Mouse (Mus musculus) liver, embryonic 14.5 days (tissue): ENCODE data around the gene Olfr912. TPM values are rescaled to one million over a fixed set of nuclear protein-coding genes. Genes with fewer than 3 reads are reported as not detected.

Experiments used
- ATAC-seq: fragments of 200-750 bp; cut with Nextera tagmentation; 2 replicates; pipeline ENCODE4 v1.8.0; 2017; ENCODE audit warnings: moderate number of reproducible peaks, mild to moderate bottlenecking, moderate library complexity; ENCODE audit not compliant: insufficient read depth
- DNase-seq, 3 experiments: peaks; one replicate each; pipeline ENCODE4 v3.0.0-alpha.2; 2012 to 2013; ENCODE audit warnings: low read depth in 3 of 3, low spot score in 3 of 3
- H3K27ac ChIP-seq: fragments of 300-500 bp; sonication (generic); 2 replicates; pipeline ENCODE4 v1.5.1; 2014; ENCODE audit warnings: moderate library complexity, mild to moderate bottlenecking, control low read depth, inconsistent platforms
- H3K27me3 ChIP-seq: fragments of 300-500 bp; sonication (generic); 2 replicates; pipeline ENCODE4 v1.6.1; 2014; ENCODE audit warnings: mild to moderate bottlenecking, low read length, moderate library complexity; ENCODE audit not compliant: control insufficient read depth, insufficient read depth
- H3K36me3 ChIP-seq: fragments of 300-500 bp; sonication (generic); replicated peaks from 2 replicates; pipeline ENCODE4 v1.6.1; 2014; ENCODE audit warnings: low read depth; ENCODE audit not compliant: control insufficient read depth, insufficient read depth
- H3K4me1 ChIP-seq, 2 experiments: fragments of 200-500 bp in 1 of 2; fragments of 300-500 bp in 1 of 2; sonication (generic) in 1 of 2; replicated peaks; 2 replicates each; pipeline ENCODE4 v1.6.1; 2012 to 2014; ENCODE audit warnings: antibody characterized with exemption in 1 of 2, inconsistent platforms in 1 of 2, low read length in 1 of 2; ENCODE audit not compliant: control insufficient read depth in 2 of 2, insufficient read depth in 2 of 2
- H3K4me2 ChIP-seq: fragments of 300-500 bp; sonication (generic); 2 replicates; pipeline ENCODE4 v1.6.1; 2014; ENCODE audit warnings: low read depth, mild to moderate bottlenecking, control low read depth, moderate library complexity
- H3K4me3 ChIP-seq, 2 experiments: fragments of 200-500 bp in 1 of 2; fragments of 300-500 bp in 1 of 2; sonication (generic) in 1 of 2; 2 replicates each; pipeline ENCODE4 v1.5.1; 2012 to 2014; ENCODE audit warnings: low read depth in 2 of 2, low read length in 2 of 2, mild to moderate bottlenecking in 2 of 2, control low read depth in 1 of 2, inconsistent platforms in 1 of 2, moderate library complexity in 1 of 2; ENCODE audit not compliant: insufficient read depth in 1 of 2
- H3K9ac ChIP-seq: fragments of 300-500 bp; sonication (generic); replicated peaks from 2 replicates; pipeline ENCODE4 v1.6.1; 2014; ENCODE audit warnings: mild to moderate bottlenecking, control low read depth, moderate library complexity
- H3K9me3 ChIP-seq: fragments of 300-500 bp; sonication (generic); 2 replicates; pipeline ENCODE4 v1.6.1; 2016; ENCODE audit warnings: low read length, mixed read lengths; ENCODE audit not compliant: control insufficient read depth
- CTCF ChIP-seq: IDR thresholded peaks from 2 replicates; pipeline ENCODE4 v1.5.1; 2016; ENCODE audit warnings: antibody characterized with exemption, low read depth, control low read depth
- EP300 ChIP-seq: IDR thresholded peaks from 2 replicates; pipeline ENCODE4 v1.6.1; 2016; ENCODE audit warnings: antibody characterized with exemption, low read depth
- WGBS: fragments of 180-500 bp; shearing (Covaris S2); extraction: QIAGEN DNeasy Blood & Tissue Kit; methylation state at CpG from one replicate; pipeline ENCODE4 v1.1.7; 2014; ENCODE audit not compliant: insufficient replicate concordance; 5-methylcytosine and 5-hydroxymethylcytosine counted together
- polyA plus RNA-seq, 2 experiments: library from polyadenylated mRNA; depleted of rRNA in 1 of 2; stranded (reverse) in 1 of 2; unstranded in 1 of 2; fragments of >200 nt; fragmentation: Nextera tagmentation in 1 of 2; extraction: Ambion mirVana in 1 of 2; gene quantifications; 2 replicates each; pipeline versions ENCODE4 v1.2.1 to v1.2.3; 2012 to 2014

Olfr912 gene
- polyA plus RNA-seq (2012; rRNA removed) = not detected in 2 replicates
- polyA plus RNA-seq (2014; fragmentation: Nextera tagmentation; extraction: Ambion mirVana) = not detected in 2 replicates

DNA sequence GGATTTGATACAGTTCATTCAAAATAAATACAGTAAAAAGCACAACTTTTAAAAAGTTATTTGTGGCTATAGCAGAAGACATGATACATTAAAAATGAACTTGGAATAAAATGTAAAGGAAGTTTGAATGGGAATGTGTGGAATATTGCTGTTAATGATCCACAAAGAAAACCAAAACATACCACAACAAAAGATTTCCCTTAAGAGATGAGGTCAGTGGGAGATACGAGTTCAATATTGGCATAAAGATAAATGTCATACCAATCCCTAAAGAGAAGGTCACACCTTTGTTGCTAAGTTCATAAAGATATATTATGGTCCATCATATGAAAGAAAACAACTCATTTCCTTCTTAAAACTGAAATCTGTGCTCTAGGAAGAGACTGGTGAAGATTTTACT, at the start of gene Olfr912:
Gene Olfr912, plus strand, starts transcription at position 301 of the 400 bp plus-strand sequence.
- H3K9me3 ChIP-seq = no peaks in the 10 kb centered on the region

GRCm38 (mm10) chr9:38537549-38537948, 42.4 kb upstream of the Olfr912 start, which contains the start of gene Olfr910:
TSS of gene Olfr910 (plus strand) at chr9:38537849.
- no peak within 1 kb of the TSS for H3K27ac ChIP-seq
- 63% methylated on average over 2 of the region's 2 CpGs for WGBS
- H3K9ac ChIP-seq = no peak within 1 kb of the TSS
- H3K9me3 ChIP-seq = no peaks in the 10 kb centered on the region
- TF ChIP-seq EP300 = no peak
- TF ChIP-seq CTCF = no peak
- no peak for ATAC-seq
- no peak within 1 kb of the TSS for H3K4me2 ChIP-seq
- H3K4me3 ChIP-seq = no peak within 1 kb of the TSS
- no peaks in the 10 kb centered on the region for H3K27me3 ChIP-seq
- no peaks in the 10 kb centered on the region for H3K36me3 ChIP-seq
- no peaks in the 10 kb centered on the region for H3K4me1 ChIP-seq
- no peak for DNase-seq

More for the DNA sequence above, at the start of gene Olfr912:
- ATAC-seq (no peak), DNase-seq (no peak)
- Histone ChIP-seq H3K36me3 (no peaks in the 10 kb centered on the region), H3K27me3 (no peaks in the 10 kb centered on the region), H3K9ac (no peak within 1 kb of the TSS), H3K27ac (no peak within 1 kb of the TSS), H3K4me3 (no peak within 1 kb of the TSS), H3K4me1 (no peaks in the 10 kb centered on the region), H3K4me2 (no peak within 1 kb of the TSS)
- WGBS = 44% methylated on average over 1 of the region's 1 CpGs
- TF ChIP-seq CTCF (no peak), EP300 (no peak)

DNA sequence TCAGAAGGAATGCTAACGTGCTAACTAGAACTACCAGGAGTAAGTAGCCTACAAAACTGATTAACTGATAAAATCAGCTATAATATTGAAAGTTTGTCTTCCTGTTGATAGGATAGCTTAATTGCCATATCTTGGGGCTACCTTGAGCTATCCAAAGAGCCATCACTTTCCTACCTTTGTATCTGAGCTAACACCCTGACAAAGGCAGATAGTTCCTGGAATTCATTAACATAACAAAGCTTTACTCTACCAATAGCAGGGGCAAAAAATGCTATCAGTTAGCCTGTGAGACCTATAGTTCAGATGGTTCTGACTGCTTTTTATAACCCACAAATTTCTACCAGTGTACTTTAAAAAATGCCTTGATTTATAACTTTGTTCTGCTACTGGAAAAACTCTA, 11.1 kb downstream of the Olfr912 start:
- WGBS = 56% methylated on average over 1 of the region's 1 CpGs
- Histone ChIP-seq H3K27me3 (no peaks in the 10 kb centered on the region), H3K9me3 (no peaks in the 10 kb centered on the region), H3K4me1 (no peaks in the 10 kb centered on the region), H3K36me3 (no peaks in the 10 kb centered on the region), H3K4me2 (no peak overlapping the region), H3K4me3 (no peak overlapping the region), H3K9ac (no peak overlapping the region), H3K27ac (no peak overlapping the region)
- no peak for DNase-seq
- ATAC-seq = no peak
- TF ChIP-seq CTCF (no peak), EP300 (no peak)

- ATAC-seq (no peak), DNase-seq (no peak)
- no peak within 1 kb of the TSS for H3K4me2 ChIP-seq
- no peak for TF ChIP-seq EP300
- TF ChIP-seq CTCF = no peak
- no peaks in the 10 kb centered on the region for H3K36me3 ChIP-seq
- WGBS = 35% methylated on average over 2 of the region's 2 CpGs
- no peaks in the 10 kb centered on the region for H3K27me3 ChIP-seq
- no peak within 1 kb of the TSS for H3K4me3 ChIP-seq
- no peaks in the 10 kb centered on the region for H3K9me3 ChIP-seq
- H3K9ac ChIP-seq = no peak within 1 kb of the TSS
- H3K27ac ChIP-seq = no peak within 1 kb of the TSS
- no peaks in the 10 kb centered on the region for H3K4me1 ChIP-seq
Observed at GRCm38 (mm10) chr9:38592459-38592858, 12.5 kb downstream of the Olfr912 start, which contains the start of gene Olfr913. TSS of gene Olfr913 (plus strand) at chr9:38592759.

DNA sequence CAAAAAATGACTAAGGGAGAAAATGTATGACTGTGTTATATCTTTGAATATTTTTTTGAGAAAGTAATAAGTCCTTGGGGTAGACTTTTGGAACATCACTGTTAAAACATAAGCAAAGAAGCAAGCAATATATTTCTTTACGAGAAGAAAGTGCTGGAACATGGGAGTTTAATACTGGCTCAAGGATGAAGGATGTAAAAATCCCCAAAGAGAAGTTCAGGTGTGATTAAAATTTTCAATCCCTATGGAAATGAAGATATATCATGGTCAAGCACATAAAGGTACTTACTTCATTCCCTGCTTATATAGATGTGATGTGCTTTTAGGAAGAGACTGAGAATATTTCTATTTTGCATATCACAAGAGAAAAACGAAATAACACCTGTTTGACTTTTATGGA, 24.8 kb downstream of the Olfr912 start, which contains the start of gene Olfr914:
Gene Olfr914, plus strand, starts transcription at position 301 of the 400 bp plus-strand sequence.
- Histone ChIP-seq H3K4me3 (no peak within 1 kb of the TSS), H3K27me3 (no peaks in the 10 kb centered on the region), H3K9ac (no peak within 1 kb of the TSS), H3K36me3 (no peaks in the 10 kb centered on the region), H3K27ac (no peak within 1 kb of the TSS), H3K4me2 (no peak within 1 kb of the TSS), H3K4me1 (no peaks in the 10 kb centered on the region), H3K9me3 (no peaks in the 10 kb centered on the region)
- TF ChIP-seq EP300 = no peak
- no peak for TF ChIP-seq CTCF
- 28% methylated on average over 2 of the region's 2 CpGs for WGBS
- no peak for ATAC-seq
- DNase-seq = no peak
